Mouse (Mus musculus): ENCODE results near the gene Ints11. TPM values are rescaled to one million over a fixed set of nuclear protein-coding genes. Genes with fewer than 3 reads are reported as not detected.

The Ints11 gene
- polyA plus RNA-seq, 1 experiment from 2014 or later = 19.9 TPM

GRCm38 (mm10) chr4:155851368-155851767, 18.0 kb upstream of the Ints11 start:
- no peak overlapping the region for H3K27ac ChIP-seq (ENCODE audit: low read depth, low read length)
- ATAC-seq = no peak
- no peaks in the 10 kb centered on the region for H3K27me3 ChIP-seq (replicated peaks; ENCODE audit: control insufficient read depth, insufficient read depth, low read length)
- peaks cover 6% of the 10 kb centered on the region; the same call in 1 of the 2 replicates for H3K4me1 ChIP-seq (replicated peaks; ENCODE audit: control insufficient read depth, insufficient read depth, low read length)
- peaks cover 26% of the 10 kb centered on the region for H3K36me3 ChIP-seq (ENCODE audit: control insufficient read depth, insufficient read depth)
- no peak for TF ChIP-seq CTCF (IDR thresholded peaks at IDR 0.05; ENCODE audit: low read depth)
- H3K4me2 ChIP-seq (replicated peaks; ENCODE audit: low read depth) = no peak overlapping the region
- 85% methylated on average over 3 of the region's 3 CpGs for WGBS
- H3K9ac ChIP-seq (ENCODE audit: low read depth, low read length) = no peak overlapping the region
- no peak overlapping the region for H3K4me3 ChIP-seq (ENCODE audit: low read depth, low read length)
- no peaks in the 10 kb centered on the region for H3K9me3 ChIP-seq (ENCODE audit: control insufficient read depth)

GRCm38 (mm10) chr4:155851951-155852411, 17.4 kb upstream of the Ints11 start:
- Histone ChIP-seq H3K4me1 (replicated peaks; ENCODE audit: control insufficient read depth, insufficient read depth, low read length) (peaks cover 6% of the 10 kb centered on the region; the same call in 1 of the 2 replicates), H3K4me3 (ENCODE audit: low read depth, low read length) (no peak overlapping the region), H3K27me3 (replicated peaks; ENCODE audit: control insufficient read depth, insufficient read depth, low read length) (no peaks in the 10 kb centered on the region), H3K4me2 (replicated peaks; ENCODE audit: low read depth) (no peak overlapping the region), H3K27ac (ENCODE audit: low read depth, low read length) (no peak overlapping the region; the same call in 1 of the 2 replicates), H3K9me3 (ENCODE audit: control insufficient read depth) (no peaks in the 10 kb centered on the region), H3K36me3 (ENCODE audit: control insufficient read depth, insufficient read depth) (peaks cover 31% of the 10 kb centered on the region), H3K9ac (ENCODE audit: low read depth, low read length) (no peak overlapping the region)
- no peak for TF ChIP-seq CTCF (IDR thresholded peaks at IDR 0.05; ENCODE audit: low read depth)
- WGBS = 68% methylated on average over 2 of the region's 2 CpGs
- no peak for ATAC-seq

- peaks cover 44% of the 10 kb centered on the region for H3K36me3 ChIP-seq (ENCODE audit: control insufficient read depth, insufficient read depth)
- no peaks in the 10 kb centered on the region for H3K9me3 ChIP-seq (ENCODE audit: control insufficient read depth)
- H3K4me1 ChIP-seq (replicated peaks; ENCODE audit: control insufficient read depth, insufficient read depth, low read length) = peaks cover 6% of the 10 kb centered on the region; the same call in 1 of the 2 replicates
- no peak for ATAC-seq
- no peak overlapping the region for H3K4me2 ChIP-seq (replicated peaks; ENCODE audit: low read depth)
- 88% methylated on average over 9 of the region's 9 CpGs for WGBS
- H3K9ac ChIP-seq (ENCODE audit: low read depth, low read length) = no peak overlapping the region
- no peak overlapping the region for H3K27ac ChIP-seq (ENCODE audit: low read depth, low read length)
- TF ChIP-seq CTCF (IDR thresholded peaks at IDR 0.05; ENCODE audit: low read depth) = no peak
- H3K4me3 ChIP-seq (ENCODE audit: low read depth, low read length) = no peak overlapping the region
- H3K27me3 ChIP-seq (replicated peaks; ENCODE audit: control insufficient read depth, insufficient read depth, low read length) = no peaks in the 10 kb centered on the region
Measured at GRCm38 (mm10) chr4:155853421-155853820, 15.9 kb upstream of the Ints11 start.

GRCm38 (mm10) chr4:155854991-155855390, 14.4 kb upstream of the Ints11 start:
- H3K4me2 ChIP-seq (replicated peaks; ENCODE audit: low read depth) = no peak overlapping the region
- TF ChIP-seq CTCF (IDR thresholded peaks at IDR 0.05; ENCODE audit: low read depth) = no peak
- ATAC-seq = no peak
- no peak overlapping the region for H3K4me3 ChIP-seq (ENCODE audit: low read depth, low read length)
- no peaks in the 10 kb centered on the region for H3K9me3 ChIP-seq (ENCODE audit: control insufficient read depth)
- peaks cover 56% of the 10 kb centered on the region for H3K36me3 ChIP-seq (ENCODE audit: control insufficient read depth, insufficient read depth)
- WGBS = 92% methylated on average over 12 of the region's 12 CpGs
- no peak overlapping the region for H3K27ac ChIP-seq (ENCODE audit: low read depth, low read length)
- H3K4me1 ChIP-seq (replicated peaks; ENCODE audit: control insufficient read depth, insufficient read depth, low read length) = no peaks in the 10 kb centered on the region
- H3K27me3 ChIP-seq (replicated peaks; ENCODE audit: control insufficient read depth, insufficient read depth, low read length) = no peaks in the 10 kb centered on the region
- no peak overlapping the region for H3K9ac ChIP-seq (ENCODE audit: low read depth, low read length)

- 94% methylated on average over 12 of the region's 12 CpGs for WGBS
- no peaks in the 10 kb centered on the region for H3K4me1 ChIP-seq (replicated peaks; ENCODE audit: control insufficient read depth, insufficient read depth, low read length)
- H3K27me3 ChIP-seq (replicated peaks; ENCODE audit: control insufficient read depth, insufficient read depth, low read length) = no peaks in the 10 kb centered on the region
- no peak overlapping the region for H3K27ac ChIP-seq (ENCODE audit: low read depth, low read length)
- no peak for TF ChIP-seq CTCF (IDR thresholded peaks at IDR 0.05; ENCODE audit: low read depth)
- no peak overlapping the region for H3K4me3 ChIP-seq (ENCODE audit: low read depth, low read length)
- no peak overlapping the region for H3K4me2 ChIP-seq (replicated peaks; ENCODE audit: low read depth)
- H3K9ac ChIP-seq (ENCODE audit: low read depth, low read length) = no peak overlapping the region
- ATAC-seq = no peak
- peaks cover 56% of the 10 kb centered on the region for H3K36me3 ChIP-seq (ENCODE audit: control insufficient read depth, insufficient read depth)
- H3K9me3 ChIP-seq (ENCODE audit: control insufficient read depth) = no peaks in the 10 kb centered on the region
Measured at GRCm38 (mm10) chr4:155856071-155856470, 13.3 kb upstream of the Ints11 start.

GRCm38 (mm10) chr4:155856881-155857280, 12.5 kb upstream of the Ints11 start:
- no peak overlapping the region for H3K4me3 ChIP-seq (ENCODE audit: low read depth, low read length)
- H3K27me3 ChIP-seq (replicated peaks; ENCODE audit: control insufficient read depth, insufficient read depth, low read length) = no peaks in the 10 kb centered on the region
- WGBS = 83% methylated on average over 3 of the region's 3 CpGs
- H3K9me3 ChIP-seq (ENCODE audit: control insufficient read depth) = no peaks in the 10 kb centered on the region
- H3K9ac ChIP-seq (ENCODE audit: low read depth, low read length) = no peak overlapping the region
- H3K36me3 ChIP-seq (ENCODE audit: control insufficient read depth, insufficient read depth) = peaks cover 58% of the 10 kb centered on the region
- H3K27ac ChIP-seq (ENCODE audit: low read depth, low read length) = no peak overlapping the region
- H3K4me1 ChIP-seq (replicated peaks; ENCODE audit: control insufficient read depth, insufficient read depth, low read length) = no peaks in the 10 kb centered on the region
- no peak overlapping the region for H3K4me2 ChIP-seq (replicated peaks; ENCODE audit: low read depth)
- no peak for TF ChIP-seq CTCF (IDR thresholded peaks at IDR 0.05; ENCODE audit: low read depth)
- ATAC-seq = no peak

GRCm38 (mm10) chr4:155859318-155859717, 10.0 kb upstream of the Ints11 start:
- H3K36me3 ChIP-seq (ENCODE audit: control insufficient read depth, insufficient read depth) = peaks cover 52% of the 10 kb centered on the region

More at GRCm38 (mm10) chr4:155859318-155859717, 10.0 kb upstream of the Ints11 start:
- Histone ChIP-seq H3K27ac (ENCODE audit: low read depth, low read length) (no peak overlapping the region), H3K9me3 (ENCODE audit: control insufficient read depth) (no peaks in the 10 kb centered on the region), H3K9ac (ENCODE audit: low read depth, low read length) (no peak overlapping the region), H3K4me3 (ENCODE audit: low read depth, low read length) (no peak overlapping the region), H3K4me1 (replicated peaks; ENCODE audit: control insufficient read depth, insufficient read depth, low read length) (no peaks in the 10 kb centered on the region), H3K27me3 (replicated peaks; ENCODE audit: control insufficient read depth, insufficient read depth, low read length) (no peaks in the 10 kb centered on the region), H3K4me2 (replicated peaks; ENCODE audit: low read depth) (no peak overlapping the region)
- ATAC-seq = no peak
- peak; percentile 20; the same call in 1 of the 2 replicates for TF ChIP-seq CTCF (IDR thresholded peaks at IDR 0.05; ENCODE audit: low read depth)
- WGBS = 19% methylated on average over 13 of the region's 13 CpGs

Data from intestine, postnatal 0 days (tissue).